Mouse (Mus musculus) intestine, postnatal 0 days (tissue): Measurements from ENCODE around the gene Dmxl2. TPM values are rescaled to one million over a fixed set of nuclear protein-coding genes. Genes with fewer than 3 reads are reported as not detected.

ENCODE experiments used
- ATAC-seq: fragments of 200-750 bp; cut with Nextera tagmentation; 2 replicates; pipeline ENCODE4 v1.8.0; 2017; ENCODE audit warnings: mild to moderate bottlenecking, moderate TSS enrichment, moderate library complexity
- H3K27ac ChIP-seq: fragments of 300-500 bp; sonication (generic); 2 replicates; pipeline ENCODE4 v1.5.1; 2014; ENCODE audit warnings: mild to moderate bottlenecking, low read depth, low read length, moderate library complexity
- H3K27me3 ChIP-seq: fragments of 300-500 bp; sonication (generic); replicated peaks from 2 replicates; pipeline ENCODE4 v1.6.1; 2014; ENCODE audit warnings: low read length, mixed read lengths; ENCODE audit not compliant: control insufficient read depth, insufficient read depth
- H3K36me3 ChIP-seq: fragments of 300-500 bp; sonication (generic); 2 replicates; pipeline ENCODE4 v1.6.1; 2014; ENCODE audit warnings: mild to moderate bottlenecking, moderate library complexity; ENCODE audit not compliant: control insufficient read depth, insufficient read depth
- H3K4me1 ChIP-seq: fragments of 300-500 bp; sonication (generic); replicated peaks from 2 replicates; pipeline ENCODE4 v1.6.1; 2014; ENCODE audit warnings: antibody characterized with exemption, low read length, mixed read lengths; ENCODE audit not compliant: control insufficient read depth, insufficient read depth
- H3K4me2 ChIP-seq: fragments of 300-500 bp; sonication (generic); replicated peaks from 2 replicates; pipeline ENCODE4 v1.6.1; 2014; ENCODE audit warnings: low read depth, mild to moderate bottlenecking, moderate library complexity
- H3K4me3 ChIP-seq: fragments of 300-500 bp; sonication (generic); 2 replicates; pipeline ENCODE4 v1.5.1; 2014; ENCODE audit warnings: low read depth, low read length
- H3K9ac ChIP-seq: fragments of 300-500 bp; sonication (generic); 2 replicates; pipeline ENCODE4 v1.6.1; 2014; ENCODE audit warnings: mild to moderate bottlenecking, low read depth, low read length
- H3K9me3 ChIP-seq: fragments of 300-500 bp; sonication (generic); 2 replicates; pipeline ENCODE4 v1.6.1; 2016; ENCODE audit warnings: mixed run types; ENCODE audit not compliant: control insufficient read depth
- CTCF ChIP-seq: sonication (generic); IDR thresholded peaks from 2 replicates; pipeline ENCODE4 v1.5.1; 2016; ENCODE audit warnings: low read depth, mild to moderate bottlenecking, control low read depth, antibody characterized with exemption, moderate library complexity
- WGBS: fragments of 180-500 bp; shearing (Covaris S2); extraction: QIAGEN DNeasy Blood & Tissue Kit; methylation state at CpG from one replicate; pipeline ENCODE4 v1.1.7; 2014; 5-methylcytosine and 5-hydroxymethylcytosine counted together
- polyA plus RNA-seq: library from polyadenylated mRNA; unstranded; fragments of >200 nt; fragmentation: Nextera tagmentation; extraction: Ambion mirVana; gene quantifications from 2 replicates; pipeline ENCODE4 v1.2.1, GENCODE M21; 2015

Dmxl2 gene
- polyA plus RNA-seq, 1 experiment from 2014 or later, result 5.2 TPM

GRCm38 (mm10) chr9:54316363-54316762 is 185.1 kb downstream of the Dmxl2 start:
- H3K27ac ChIP-seq, result no peak overlapping the region
- H3K36me3 ChIP-seq, result no peaks in the 10 kb centered on the region
- no peaks in the 10 kb centered on the region for H3K9me3 ChIP-seq
- no peak overlapping the region for H3K4me2 ChIP-seq
- no peaks in the 10 kb centered on the region for H3K4me1 ChIP-seq
- no peak overlapping the region for H3K4me3 ChIP-seq
- no peak for ATAC-seq
- no peak overlapping the region for H3K9ac ChIP-seq
- TF ChIP-seq CTCF, result peak; percentile 34
- WGBS, result 66% methylated on average over 9 of the region's 9 CpGs
- no peaks in the 10 kb centered on the region for H3K27me3 ChIP-seq

Other genes with a start within 250 kb of the Dmxl2 start
- not detected in 2 replicates for gene Cyp19a1, start 233.5 kb downstream of the Dmxl2 start, polyA plus RNA-seq
- gene Gldn, start 215.1 kb downstream of the Dmxl2 start, polyA plus RNA-seq, result not detected in 2 replicates
- gene Sh2d7, start 37.4 kb upstream of the Dmxl2 start, polyA plus RNA-seq, result not detected in 2 replicates
- gene Cib2, start 58.6 kb upstream of the Dmxl2 start, polyA plus RNA-seq, result 3.7 and 4.4 TPM in 2 replicates
- 131 and 137 TPM in 2 replicates for gene Idh3a, start 84.7 kb upstream of the Dmxl2 start, polyA plus RNA-seq
- 0.16 and 0.27 TPM in 2 replicates for gene Acsbg1, start 160.2 kb upstream of the Dmxl2 start, polyA plus RNA-seq
- gene Dnaja4, start 197.2 kb upstream of the Dmxl2 start, polyA plus RNA-seq, result 3.4 and 4.0 TPM in 2 replicates
- 108 and 111 TPM in 2 replicates for gene Wdr61, start 232.9 kb upstream of the Dmxl2 start, polyA plus RNA-seq